ENCODE assay signal across 8 mouse cellular contexts in genomic region chr17:35896781-35897643, GRCm38 (mm10). TPM values are rescaled to one million over a fixed set of nuclear protein-coding genes. Genes with fewer than 3 reads are reported as not detected.
DNase-seq lines count a peak whose midpoint lies in the region; ATAC-seq and TF ChIP-seq lines count a peak whose summit lies in the region.

2310061I04Rik (minus strand) TSS chr17:35897431.

- no peaks in the 10 kb centered on the region for H3K27me3 ChIP-seq in forebrain, embryonic 15.5 days
- no peaks in the 10 kb centered on the region for H3K27me3 ChIP-seq in liver, postnatal 0 days (ENCODE audit: insufficient read depth, low read length)
- no peaks in the 10 kb centered on the region for H3K27me3 ChIP-seq in neural tube, embryonic 13.5 days

- intact Hi-C loops in heart, postnatal 14 days (cut with DNase I) = no loop called here

- ATAC-seq in forebrain, embryonic 15.5 days (replicated peaks) = peak; percentile 93
- peak; percentile 93 for ATAC-seq in liver, postnatal 0 days
- ATAC-seq in neural tube, embryonic 13.5 days (ENCODE audit: low read depth) = peak; percentile 94

- in situ Hi-C loops in ES-E14 (cut with MboI; ENCODE audit: low sequenced_read_pairs in 2 of 2, unreplicated experiment in 2 of 2) = no loop called here

- peak; percentile 77 for DNase-seq in ES-E14 (ENCODE audit: low read depth, low spot score)
- peak; percentile 95 for DNase-seq in cerebellum, adult 11-12 months
- peak; percentile 96 to 98 for DNase-seq in heart, postnatal 14 days
- no peak for DNase-seq in large intestine, adult 2 months (ENCODE audit: low read depth, low spot score)
- DNase-seq in liver, postnatal 0 days = peak; percentile 93
- DNase-seq in telencephalon, adult 2 months (ENCODE audit: low read depth, low spot score) = peak; percentile 81

- no peak for TF ChIP-seq EP300 in liver, postnatal 0 days (IDR thresholded peaks at IDR 0.05; ENCODE audit: low read depth)

- H3K36me3 ChIP-seq in ES-E14 (ENCODE audit: control insufficient read depth, insufficient read depth, low read length, poor library complexity, severe bottlenecking) = peaks cover 14% of the 10 kb centered on the region
- peaks cover 63% of the 10 kb centered on the region for H3K36me3 ChIP-seq in forebrain, embryonic 15.5 days
- peaks cover 18% of the 10 kb centered on the region for H3K36me3 ChIP-seq in liver, postnatal 0 days (replicated peaks; ENCODE audit: insufficient read depth, low read length)
- peaks cover 69% of the 10 kb centered on the region for H3K36me3 ChIP-seq in neural tube, embryonic 13.5 days

- TF ChIP-seq CTCF in liver, postnatal 0 days (IDR thresholded peaks at IDR 0.05; ENCODE audit: low read depth) = no peak

- peaks cover 0 to 8% of the 10 kb centered on the region in 2 experiments; a peak in 2 of 4 replicates for H3K4me1 ChIP-seq in ES-E14 (ENCODE audit: control insufficient read depth in 2 of 2, insufficient read depth in 2 of 2, low read length in 2 of 2, poor library complexity in 1 of 2)
- H3K4me1 ChIP-seq in forebrain, embryonic 15.5 days = peaks cover 21% of the 10 kb centered on the region
- peaks cover 15% of the 10 kb centered on the region for H3K4me1 ChIP-seq in liver, postnatal 0 days (ENCODE audit: insufficient read depth)
- H3K4me1 ChIP-seq in neural tube, embryonic 13.5 days (replicated peaks) = peaks cover 20% of the 10 kb centered on the region

- H3K4me3 ChIP-seq in ES-E14 (ENCODE audit: insufficient read depth in 1 of 2, low read depth in 1 of 2, low read length in 2 of 2, poor library complexity in 1 of 2, severe bottlenecking in 1 of 2) = peak within 1 kb of the TSS; percentile 79 to 90
- H3K4me3 ChIP-seq in forebrain, embryonic 15.5 days = peak within 1 kb of the TSS; percentile 66
- H3K4me3 ChIP-seq in liver, postnatal 0 days (ENCODE audit: low read depth, low read length) = peak within 1 kb of the TSS; percentile 68
- H3K4me3 ChIP-seq in neural tube, embryonic 13.5 days = peak within 1 kb of the TSS; percentile 64

- WGBS in forebrain, embryonic 15.5 days = under 1% methylated on average over 62 of the region's 86 CpGs
- WGBS in large intestine, adult 2 months = under 1% methylated on average over 85 of the region's 86 CpGs
- under 1% methylated on average over 63 of the region's 86 CpGs for whole genome bisulfite sequencing in liver, postnatal 0 days (ENCODE audit: insufficient replicate concordance)
- 1% methylated on average over 76 of the region's 86 CpGs for WGBS in neural tube, embryonic 13.5 days

- H3K4me2 ChIP-seq in forebrain, embryonic 15.5 days (replicated peaks) = peak within 1 kb of the TSS; percentile 95
- peak within 1 kb of the TSS; percentile 75 for H3K4me2 ChIP-seq in liver, postnatal 0 days (ENCODE audit: low read depth, low read length)
- H3K4me2 ChIP-seq in neural tube, embryonic 13.5 days = peak within 1 kb of the TSS; percentile 93

- peak within 1 kb of the TSS; percentile 94 for H3K9ac ChIP-seq in ES-E14 (ENCODE audit: insufficient read depth, low read depth, low read length, poor library complexity, severe bottlenecking)
- H3K9ac ChIP-seq in forebrain, embryonic 15.5 days (replicated peaks) = peak within 1 kb of the TSS; percentile 87
- H3K9ac ChIP-seq in liver, postnatal 0 days (replicated peaks) = peak within 1 kb of the TSS; percentile 70
- peak within 1 kb of the TSS; percentile 85 for H3K9ac ChIP-seq in neural tube, embryonic 13.5 days

- no peaks in the 10 kb centered on the region for H3K9me3 ChIP-seq in ES-E14 (ENCODE audit: control insufficient read depth, insufficient read depth, low read depth, low read length)
- H3K9me3 ChIP-seq in forebrain, embryonic 15.5 days = no peaks in the 10 kb centered on the region
- no peaks in the 10 kb centered on the region for H3K9me3 ChIP-seq in liver, postnatal 0 days (ENCODE audit: low read length)
- no peaks in the 10 kb centered on the region for H3K9me3 ChIP-seq in neural tube, embryonic 13.5 days

- H3K27ac ChIP-seq in ES-E14 (ENCODE audit: insufficient read depth, low read depth, low read length, poor library complexity, severe bottlenecking) = peak within 1 kb of the TSS; percentile 84
- peak within 1 kb of the TSS; percentile 94 for H3K27ac ChIP-seq in forebrain, embryonic 15.5 days (replicated peaks)
- H3K27ac ChIP-seq in liver, postnatal 0 days (ENCODE audit: low read depth) = peak within 1 kb of the TSS; percentile 88
- peak within 1 kb of the TSS; percentile 97 for H3K27ac ChIP-seq in neural tube, embryonic 13.5 days (replicated peaks)

TF ChIP-seq in ES-E14, 5 proteins besides CTCF, POLR2A, EP300 and RAD21:
- TF ChIP-seq ZC3H11A (IDR thresholded peaks at IDR 0.05; ENCODE audit: borderline replicate concordance, low read depth, low read length) (no peak), ZNF384 (IDR thresholded peaks at IDR 0.05; ENCODE audit: low read depth, low read length) (no peak), MAFK (IDR thresholded peaks at IDR 0.05; ENCODE audit: insufficient read depth, low read depth, low read length) (no peak), CHD2 (IDR thresholded peaks at IDR 0.05; ENCODE audit: low read depth, low read length) (no peak), HCFC1 (IDR thresholded peaks at IDR 0.05; ENCODE audit: borderline replicate concordance, insufficient read depth, low read length) (peak; percentile 61; the same call in 1 of the 2 replicates)
TF ChIP-seq in ES-E14: peak in this region for 1.

RNA-seq across cellular contexts. Expression of gene 2310061I04Rik, which starts in this region (rescaled TPM):
- 13.6 and 15.8 TPM in 2 replicates for total RNA-seq in ES-E14 (2012; rRNA removed)
- 37.9 and 41.5 TPM in 2 replicates for polyA plus RNA-seq in forebrain, embryonic 15.5 days (2015; fragmentation: Nextera tagmentation; extraction: Ambion mirVana)
- 10 to 100 TPM; 83.9 to 89.3 TPM for total RNA-seq in heart, postnatal 14 days (2021)
- 76.6 and 84.9 TPM in 2 replicates for polyA plus RNA-seq in large intestine, adult 2 months (2012; rRNA removed)
- polyA plus RNA-seq in liver, postnatal 0 days (2015; fragmentation: Nextera tagmentation; extraction: Ambion mirVana) = 15.6 and 16.9 TPM in 2 replicates
- 45.1 and 50.5 TPM in 2 replicates for polyA plus RNA-seq in neural tube, embryonic 13.5 days (2015; fragmentation: Nextera tagmentation; extraction: Ambion mirVana)
